Mouse (Mus musculus): Measurements from ENCODE around the gene Rab34.

GRCm38 (mm10) chr11:78163681-78164603, 24.3 kb upstream of the Rab34 start:
- no peak for TF ChIP-seq CTCF (conservative IDR thresholded peaks at IDR 0.05; ENCODE audit: low read length)
- no peak for TF ChIP-seq NANOG (IDR thresholded peaks at IDR 0.05; ENCODE audit: borderline replicate concordance, low read length)

Data from E14TG2a.4 (cell line).